In genomic region chr6:6265761-6266160, GRCm38 (mm10) we compare ENCODE assay signal across 16 mouse cellular contexts.
"Had no signal": no experiment of that assay in that cellular context is flagged by ENCODE, and none has a peak within 500 bp of the region (broad histone marks: within the 10 kb centered on the region; RNA-seq: fewer than 3 reads in every experiment).

No protein-coding gene starts in this region.

- H3K4me3 ChIP-seq: lung, embryonic 15.5 days; megakaryocyte, embryonic 14.5 days; midbrain, embryonic 13.5 days; midbrain, embryonic 15.5 days; neural tube, embryonic 12.5 days; stomach, embryonic 15.5 days had no signal

- H3K4me1 ChIP-seq: lung, embryonic 15.5 days; midbrain, embryonic 13.5 days; midbrain, embryonic 15.5 days; neural tube, embryonic 12.5 days; stomach, embryonic 15.5 days had no signal

- H3K36me3 ChIP-seq: lung, embryonic 15.5 days; midbrain, embryonic 13.5 days; midbrain, embryonic 15.5 days; neural tube, embryonic 12.5 days; stomach, embryonic 15.5 days had no signal

- ATAC-seq: liver, postnatal 0 days; midbrain, embryonic 13.5 days; midbrain, embryonic 15.5 days had no signal

- H3K9me3 ChIP-seq: lung, embryonic 15.5 days; midbrain, embryonic 13.5 days; midbrain, embryonic 15.5 days; neural tube, embryonic 12.5 days; stomach, embryonic 15.5 days had no signal

- H3K27me3 ChIP-seq: lung, embryonic 15.5 days; midbrain, embryonic 13.5 days; midbrain, embryonic 15.5 days; neural tube, embryonic 12.5 days; stomach, embryonic 15.5 days had no signal

- H3K27ac ChIP-seq: lung, embryonic 15.5 days; macrophage; midbrain, embryonic 13.5 days; midbrain, embryonic 15.5 days; neural tube, embryonic 12.5 days; stomach, embryonic 15.5 days; stomach, postnatal 0 days had no signal

- DNase-seq: liver, postnatal 0 days; lung, adult 2 months; lung, postnatal 10 days; right cerebral cortex, postnatal 14 days; thymus, adult 2 months; thymus, postnatal 25 days; thymus, postnatal 4 days had no signal

- H3K4me2 ChIP-seq: lung, embryonic 15.5 days; midbrain, embryonic 11.5 days; midbrain, embryonic 13.5 days; midbrain, embryonic 15.5 days; neural tube, embryonic 12.5 days; stomach, embryonic 15.5 days had no signal

- H3K9ac ChIP-seq: liver, postnatal 0 days; lung, embryonic 15.5 days; midbrain, embryonic 13.5 days; midbrain, embryonic 15.5 days; neural tube, embryonic 12.5 days; stomach, embryonic 15.5 days had no signal
